Mouse (Mus musculus) heart, embryonic 14.5 days (tissue): ENCODE data around the gene Fam151a. TPM values are rescaled to one million over a fixed set of nuclear protein-coding genes. Genes with fewer than 3 reads are reported as not detected.
"Not testable (repeated sequence)": the region's sequence is repeated elsewhere in the genome, so short reads cannot be mapped to it uniquely, and the experiment has no call there.

Source experiments
- ATAC-seq: fragments of 200-750 bp; cut with Nextera tagmentation; 2 replicates; pipeline ENCODE4 v1.8.0; 2017; ENCODE audit warnings: low read depth, moderate TSS enrichment; ENCODE audit not compliant: insufficient number of reproducible peaks, insufficient read depth, low FRiP score
- H3K27ac ChIP-seq, 2 experiments: fragments of 200-500 bp in 1 of 2; fragments of 300-500 bp in 1 of 2; sonication (generic) in 1 of 2; replicated peaks in 1 of 2; 2 replicates each; pipeline ENCODE4 v1.5.1; 2012 to 2014; ENCODE audit warnings: low read depth in 2 of 2, low read length in 2 of 2, control low read depth in 1 of 2, mild to moderate bottlenecking in 1 of 2, mixed read lengths in 1 of 2; ENCODE audit not compliant: control insufficient read depth in 1 of 2, insufficient read depth in 1 of 2
- H3K27me3 ChIP-seq: fragments of 300-500 bp; sonication (generic); 2 replicates; pipeline ENCODE4 v1.6.1; 2014; ENCODE audit warnings: mild to moderate bottlenecking, low read length, control low read depth; ENCODE audit not compliant: control insufficient read depth, insufficient read depth
- H3K36me3 ChIP-seq: fragments of 300-500 bp; sonication (generic); 2 replicates; pipeline ENCODE4 v1.6.1; 2014; ENCODE audit warnings: mild to moderate bottlenecking, control low read depth, low read length, mixed read lengths; ENCODE audit not compliant: control insufficient read depth, insufficient read depth
- H3K4me1 ChIP-seq, 2 experiments: fragments of 200-500 bp in 1 of 2; fragments of 300-500 bp in 1 of 2; sonication (generic) in 1 of 2; 2 replicates each; pipeline ENCODE4 v1.6.1; 2012 to 2014; ENCODE audit warnings: low read length in 2 of 2, control low read depth in 1 of 2, mixed read lengths in 1 of 2; ENCODE audit not compliant: control insufficient read depth in 2 of 2, insufficient read depth in 2 of 2
- H3K4me2 ChIP-seq: fragments of 300-500 bp; sonication (generic); 2 replicates; pipeline ENCODE4 v1.6.1; 2014; ENCODE audit warnings: mild to moderate bottlenecking, low read length
- H3K4me3 ChIP-seq, 2 experiments: fragments of 200-500 bp in 1 of 2; fragments of 300-500 bp in 1 of 2; sonication (generic) in 1 of 2; 2 replicates each; pipeline ENCODE4 v1.5.1; 2012 to 2014; ENCODE audit warnings: low read length in 2 of 2, mild to moderate bottlenecking in 2 of 2, control low read depth in 1 of 2, low read depth in 1 of 2, moderate library complexity in 1 of 2; ENCODE audit not compliant: control insufficient read depth in 1 of 2, insufficient read depth in 1 of 2
- H3K9ac ChIP-seq: fragments of 300-500 bp; sonication (generic); 2 replicates; pipeline ENCODE4 v1.6.1; 2014; ENCODE audit warnings: mild to moderate bottlenecking, low read length
- H3K9me3 ChIP-seq: fragments of 300-500 bp; sonication (generic); 2 replicates; pipeline ENCODE4 v1.6.1; 2016; ENCODE audit warnings: low read length, control low read depth; ENCODE audit not compliant: control insufficient read depth
- WGBS: fragments of 180-500 bp; shearing (Covaris S2); extraction: QIAGEN DNeasy Blood & Tissue Kit; methylation state at CpG from one replicate; pipeline ENCODE4 v1.1.7; 2014; 5-methylcytosine and 5-hydroxymethylcytosine counted together
- polyA plus RNA-seq: library from polyadenylated mRNA; unstranded; fragments of >200 nt; fragmentation: Nextera tagmentation; extraction: Ambion mirVana; gene quantifications from 2 replicates; pipeline ENCODE4 v1.2.1, GENCODE M21; 2014

The Fam151a gene
- polyA plus RNA-seq, 1 experiment from 2014 or later: 0.32 TPM

DNA sequence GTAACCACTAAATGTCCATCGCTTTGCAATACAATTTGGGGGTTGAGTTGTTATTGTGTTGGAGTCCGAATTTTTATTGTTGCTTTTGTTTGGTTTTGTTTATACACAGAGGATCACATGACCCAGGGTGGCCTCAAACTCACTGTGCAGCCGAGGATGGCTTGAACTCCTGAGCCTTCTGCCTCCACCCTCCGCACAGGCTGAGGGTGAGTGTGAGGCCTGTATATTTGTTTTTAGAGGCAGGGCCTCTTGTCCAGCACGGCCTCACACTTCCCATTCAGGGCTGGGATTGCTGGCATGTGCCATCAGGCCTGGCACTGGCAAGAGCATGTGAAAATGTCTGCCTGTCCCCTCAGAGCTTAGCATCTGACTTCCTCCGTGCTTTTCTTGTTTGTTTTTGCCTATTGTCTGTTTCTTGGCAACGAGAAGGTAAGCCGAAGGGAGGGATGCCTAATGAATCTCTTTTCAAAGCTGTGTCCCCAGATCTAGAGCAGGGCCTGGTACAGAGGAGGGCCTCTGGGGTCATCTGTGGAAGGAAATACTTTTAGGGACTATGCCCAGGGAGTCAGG lies 28.5 kb upstream of the Fam151a start:
- Histone ChIP-seq H3K27me3 (peaks cover 15% of the 10 kb centered on the region), H3K4me1 (peaks cover 6% of the 10 kb centered on the region in 2 experiments; a peak in 2 of 4 replicates), H3K27ac (peak overlapping the region in 1 of 2 experiments; percentile 38; a peak in 2 of 4 replicates), H3K4me2 (no peak overlapping the region), H3K9me3 (no peaks in the 10 kb centered on the region), H3K4me3 (no peak overlapping the region), H3K36me3 (no peaks in the 10 kb centered on the region), H3K9ac (no peak overlapping the region)
- no peak for ATAC-seq
- WGBS: 56% methylated on average over 8 of the region's 8 CpGs

GRCm38 (mm10) chr4:106707957-106708356 lies 25.7 kb upstream of the Fam151a start:
- H3K27ac ChIP-seq: no peak overlapping the region; a peak in 1 of 4 replicates

GRCm38 (mm10) chr4:106708408-106708807 lies 25.3 kb upstream of the Fam151a start:
- H3K4me2 ChIP-seq: peak overlapping the region; percentile 56
- no peak overlapping the region for H3K4me3 ChIP-seq
- 0 out of 2 replicates have a peak, but pooled peaks cover 4% of the 10 kb centered on the region for H3K27me3 ChIP-seq
- no peak overlapping the region for H3K9ac ChIP-seq
- no peak for ATAC-seq
- H3K27ac ChIP-seq: no peak overlapping the region; a peak in 1 of 4 replicates
- no peaks in the 10 kb centered on the region for H3K9me3 ChIP-seq
- WGBS: 0% methylated on average over 8 of the region's 8 CpGs
- peaks cover 6% of the 10 kb centered on the region in 2 experiments; a peak in 2 of 4 replicates for H3K4me1 ChIP-seq
- H3K36me3 ChIP-seq: no peaks in the 10 kb centered on the region

More at GRCm38 (mm10) chr4:106707957-106708356, 25.7 kb upstream of the Fam151a start:
- WGBS: 37% methylated on average over 5 of the region's 5 CpGs
- H3K27me3 ChIP-seq: peaks cover 6% of the 10 kb centered on the region
- peak overlapping the region; percentile 56 for H3K4me2 ChIP-seq
- no peak overlapping the region for H3K9ac ChIP-seq
- ATAC-seq: no peak
- peaks cover 6% of the 10 kb centered on the region in 2 experiments; a peak in 2 of 4 replicates for H3K4me1 ChIP-seq
- H3K9me3 ChIP-seq: no peaks in the 10 kb centered on the region
- no peak overlapping the region for H3K4me3 ChIP-seq
- H3K36me3 ChIP-seq: no peaks in the 10 kb centered on the region

DNA sequence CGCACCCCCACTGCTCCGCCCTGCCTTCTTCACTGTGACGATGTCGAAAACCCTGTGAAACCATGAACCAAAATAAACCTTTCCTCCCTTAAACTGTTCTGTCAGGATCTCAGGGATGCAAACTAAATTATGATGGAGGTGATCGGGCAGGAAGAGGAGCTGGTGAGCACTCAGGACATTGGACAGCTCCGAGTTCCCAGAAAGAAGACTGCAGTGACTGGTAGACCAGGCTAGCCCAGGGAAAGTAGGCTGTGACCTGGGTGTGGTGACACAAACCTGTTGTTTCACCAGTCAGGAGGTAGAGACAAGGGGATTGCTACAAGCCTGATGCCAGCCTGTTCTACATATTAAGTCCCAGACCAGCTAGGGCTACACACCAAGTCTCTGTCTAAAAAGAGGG lies 20.1 kb upstream of the Fam151a start:
- ATAC-seq: no peak
- Histone ChIP-seq H3K4me3 (no peak overlapping the region), H3K4me1 (no peaks in the 10 kb centered on the region), H3K9me3 (0 out of 2 replicates have a peak, but pooled peaks cover 2% of the 10 kb centered on the region), H3K27ac (no peak overlapping the region), H3K9ac (no peak overlapping the region), H3K4me2 (no peak overlapping the region), H3K27me3 (peaks cover 8% of the 10 kb centered on the region), H3K36me3 (no peaks in the 10 kb centered on the region)
- WGBS: 75% methylated on average over 6 of the region's 6 CpGs

GRCm38 (mm10) chr4:106720631-106721030 lies 13.1 kb upstream of the Fam151a start:
- Histone ChIP-seq H3K4me1 (no peaks in the 10 kb centered on the region), H3K9ac (no peak overlapping the region), H3K4me3 (no peak overlapping the region), H3K27me3 (peaks cover 4% of the 10 kb centered on the region), H3K9me3 (no peaks in the 10 kb centered on the region), H3K27ac (no peak overlapping the region), H3K36me3 (no peaks in the 10 kb centered on the region), H3K4me2 (no peak overlapping the region)
- 73% methylated on average over 4 of the region's 4 CpGs for WGBS
- no peak for ATAC-seq

GRCm38 (mm10) chr4:106730814-106731213 lies 2.9 kb upstream of the Fam151a start, which contains the start of gene Mroh7:
Gene Mroh7, minus strand, starts transcription at chr4:106730925.
- Histone ChIP-seq H3K4me1 (no peaks in the 10 kb centered on the region), H3K4me3 (no peak within 1 kb of the TSS), H3K27me3 (no peaks in the 10 kb centered on the region; the same call in 1 of the 2 replicates), H3K9me3 (no peaks in the 10 kb centered on the region), H3K4me2 (no peak within 1 kb of the TSS), H3K36me3 (no peaks in the 10 kb centered on the region), H3K9ac (no peak within 1 kb of the TSS), H3K27ac (no peak within 1 kb of the TSS)
- ATAC-seq: no peak
- 78% methylated on average over 7 of the region's 7 CpGs for WGBS

GRCm38 (mm10) chr4:106736884-106737283 lies 3.2 kb downstream of the Fam151a start:
- not testable (repeated sequence) for H3K27me3 ChIP-seq, H3K9me3 ChIP-seq, H3K4me3 ChIP-seq, H3K36me3 ChIP-seq, H3K9ac ChIP-seq, H3K4me2 ChIP-seq, ATAC-seq, H3K27ac ChIP-seq, H3K4me1 ChIP-seq
- 85% methylated on average over 1 of the region's 1 CpGs for WGBS

- H3K9me3 ChIP-seq: no peaks in the 10 kb centered on the region
- H3K4me3 ChIP-seq: no peak overlapping the region
- H3K36me3 ChIP-seq: no peaks in the 10 kb centered on the region
- no peaks in the 10 kb centered on the region for H3K27me3 ChIP-seq
- H3K9ac ChIP-seq: no peak overlapping the region
- H3K27ac ChIP-seq: no peak overlapping the region
- no peak for ATAC-seq
- H3K4me1 ChIP-seq: no peaks in the 10 kb centered on the region
- no peak overlapping the region for H3K4me2 ChIP-seq
- WGBS: 73% methylated on average over 3 of the region's 3 CpGs
Observed at GRCm38 (mm10) chr4:106737904-106738303, 4.2 kb downstream of the Fam151a start.
